Mouse (Mus musculus): ENCODE measurements around the gene Fbxo41.

DNA sequence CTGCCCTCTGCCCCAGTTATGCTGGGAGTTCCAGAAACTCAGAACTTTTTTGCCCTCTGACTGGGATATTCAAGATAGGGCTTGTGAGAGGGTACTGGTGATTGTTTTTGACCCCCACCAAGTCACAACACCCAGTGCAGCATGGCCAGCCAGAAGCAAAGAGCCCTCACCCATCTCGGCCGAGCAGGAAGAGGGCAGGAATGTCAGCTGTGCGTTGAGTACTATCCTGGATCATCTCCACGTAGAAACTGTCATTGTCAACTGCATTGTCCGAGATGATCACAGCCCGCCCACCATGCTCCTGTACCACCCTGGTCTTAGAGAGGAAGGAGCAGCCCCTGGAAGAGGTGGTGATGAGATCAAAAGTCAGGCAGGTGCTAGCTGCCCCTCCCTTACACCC, 55.4 kb downstream of the Fbxo41 start:
- no peak for TF ChIP-seq CTCF (IDR thresholded peaks at IDR 0.05; ENCODE audit: low read depth)
- no peak for TF ChIP-seq EP300 (IDR thresholded peaks at IDR 0.05; ENCODE audit: low read depth)
